Comparison of ENCODE assay signal across 17 mouse cellular contexts in genomic region chr17:49741172-49741571, GRCm38 (mm10).
DNase-seq lines count a peak whose midpoint lies in the region; ATAC-seq and TF ChIP-seq lines count a peak whose summit lies in the region.
"Had no signal": no experiment of that assay in that cellular context is flagged by ENCODE, and none has a peak within 500 bp of the region (broad histone marks: within the 10 kb centered on the region; RNA-seq: fewer than 3 reads in every experiment).

No protein-coding gene starts in this region.

- no peaks in the 10 kb centered on the region; the same call in 1 of the 2 replicates for H3K9me3 ChIP-seq in kidney, embryonic 15.5 days (replicated peaks)
- no peaks in the 10 kb centered on the region for H3K9me3 ChIP-seq in heart, postnatal 0 days (replicated peaks; ENCODE audit: control insufficient read depth, low read length)
- H3K9me3 ChIP-seq in stomach, postnatal 0 days (ENCODE audit: control insufficient read depth, low read length), result no peaks in the 10 kb centered on the region
- H3K9me3 ChIP-seq: forebrain, embryonic 12.5 days; liver, embryonic 15.5 days had no signal

- no peak for ATAC-seq in kidney, embryonic 15.5 days (replicated peaks; ENCODE audit: low FRiP score)
- no peak for ATAC-seq in heart, postnatal 0 days (ENCODE audit: insufficient read depth, low read depth)
- no peak for ATAC-seq in stomach, postnatal 0 days (ENCODE audit: low FRiP score, low TSS enrichment)
- ATAC-seq: activated CD4-positive, CD25-positive, alpha-beta regulatory T cell, adult 4 months had no signal

- no peaks in the 10 kb centered on the region for H3K36me3 ChIP-seq in kidney, embryonic 15.5 days
- no peaks in the 10 kb centered on the region for H3K36me3 ChIP-seq in heart, postnatal 0 days (replicated peaks; ENCODE audit: control insufficient read depth, insufficient read depth, low read length)
- no peaks in the 10 kb centered on the region for H3K36me3 ChIP-seq in stomach, postnatal 0 days (ENCODE audit: control insufficient read depth, insufficient read depth, low read length)
- H3K36me3 ChIP-seq: forebrain, embryonic 12.5 days; hindbrain, embryonic 10.5 days; limb, embryonic 13.5 days; liver, embryonic 15.5 days; midbrain, embryonic 12.5 days had no signal

- no peak overlapping the region for H3K27ac ChIP-seq in kidney, embryonic 15.5 days
- H3K27ac ChIP-seq in heart, postnatal 0 days (ENCODE audit: low read depth), result peak overlapping the region; percentile 83; the same call in 1 of the 2 replicates
- H3K27ac ChIP-seq in stomach, postnatal 0 days (replicated peaks), result no peak overlapping the region
- H3K27ac ChIP-seq: forebrain, embryonic 12.5 days; gastrocnemius, adult 2 months; hindbrain, embryonic 10.5 days; limb, embryonic 13.5 days; liver, embryonic 15.5 days; midbrain, embryonic 12.5 days had no signal

- TF ChIP-seq EP300 in heart, postnatal 0 days (IDR thresholded peaks at IDR 0.05; ENCODE audit: low read depth), result no peak
- no peak for TF ChIP-seq EP300 in stomach, postnatal 0 days (optimal IDR thresholded peaks at IDR 0.05)

- no peak overlapping the region for H3K4me3 ChIP-seq in kidney, embryonic 15.5 days (replicated peaks)
- no peak overlapping the region for H3K4me3 ChIP-seq in heart, postnatal 0 days (ENCODE audit: low read depth, low read length)
- H3K4me3 ChIP-seq in stomach, postnatal 0 days (ENCODE audit: low read depth, low read length), result no peak overlapping the region
- H3K4me3 ChIP-seq: forebrain, embryonic 12.5 days; gastrocnemius, adult 2 months; hindbrain, embryonic 10.5 days; limb, embryonic 13.5 days; liver, embryonic 15.5 days; midbrain, embryonic 12.5 days had no signal

- H3K27me3 ChIP-seq in kidney, embryonic 15.5 days, result no peaks in the 10 kb centered on the region
- H3K27me3 ChIP-seq in heart, postnatal 0 days (ENCODE audit: control insufficient read depth, insufficient read depth, low read length), result no peaks in the 10 kb centered on the region
- H3K27me3 ChIP-seq in stomach, postnatal 0 days (ENCODE audit: control insufficient read depth, insufficient read depth, low read length), result no peaks in the 10 kb centered on the region
- H3K27me3 ChIP-seq: forebrain, embryonic 12.5 days; limb, embryonic 13.5 days; liver, embryonic 15.5 days had no signal

- WGBS in kidney, embryonic 15.5 days, result 79% methylated on average over 4 of the region's 4 CpGs
- 66% methylated on average over 4 of the region's 4 CpGs for WGBS in heart, postnatal 0 days
- WGBS in stomach, postnatal 0 days, result 61% methylated on average over 4 of the region's 4 CpGs

- TF ChIP-seq CTCF in heart, postnatal 0 days (IDR thresholded peaks at IDR 0.05; ENCODE audit: low read depth), result no peak
- TF ChIP-seq CTCF in stomach, postnatal 0 days (IDR thresholded peaks at IDR 0.05; ENCODE audit: low read depth), result no peak

- peaks cover 3% of the 10 kb centered on the region; the same call in 1 of the 2 replicates for H3K4me1 ChIP-seq in kidney, embryonic 15.5 days
- peaks cover 35% of the 10 kb centered on the region for H3K4me1 ChIP-seq in heart, postnatal 0 days (ENCODE audit: control insufficient read depth, insufficient read depth)
- H3K4me1 ChIP-seq in stomach, postnatal 0 days (replicated peaks; ENCODE audit: control insufficient read depth, insufficient read depth), result no peaks in the 10 kb centered on the region
- H3K4me1 ChIP-seq: hindbrain, embryonic 10.5 days; liver, embryonic 15.5 days had no signal

- intact Hi-C loops in heart, postnatal 25 days (cut with DNase I), result no loop called here

- no peak overlapping the region for H3K9ac ChIP-seq in kidney, embryonic 15.5 days
- no peak overlapping the region for H3K9ac ChIP-seq in heart, postnatal 0 days (replicated peaks; ENCODE audit: low read depth, low read length)
- no peak overlapping the region for H3K9ac ChIP-seq in stomach, postnatal 0 days (ENCODE audit: low read length)
- H3K9ac ChIP-seq: forebrain, embryonic 12.5 days; limb, embryonic 13.5 days; liver, embryonic 15.5 days; midbrain, embryonic 12.5 days had no signal

- DNase-seq in adrenal gland, postnatal 10 days, result peak; percentile 24
- no peak for DNase-seq in adrenal gland, adult (ENCODE audit: inconsistent age in 2 of 2, low spot score in 1 of 2)
- peak; percentile 13 to 20 for DNase-seq in heart, adult 9 months (ENCODE audit: low spot score in 2 of 2)
- no peak for DNase-seq in heart, postnatal 25 days (ENCODE audit: low spot score)
- peak; percentile 39 to 44 for DNase-seq in kidney, postnatal 25 days
- peak; percentile 28 for DNase-seq in heart, postnatal 0 days (ENCODE audit: low spot score)
- no peak for DNase-seq in stomach, postnatal 0 days (ENCODE audit: low spot score)
- DNase-seq: cerebellum, adult 2 months; gastrocnemius, adult 2 months; right cerebral cortex, postnatal 4 days had no signal

- H3K4me2 ChIP-seq in kidney, embryonic 15.5 days, result no peak overlapping the region
- H3K4me2 ChIP-seq in heart, postnatal 0 days (ENCODE audit: low read depth, low read length), result no peak overlapping the region
- H3K4me2 ChIP-seq in stomach, postnatal 0 days (replicated peaks; ENCODE audit: low read depth), result no peak overlapping the region
- H3K4me2 ChIP-seq: forebrain, embryonic 12.5 days; limb, embryonic 13.5 days; liver, embryonic 15.5 days; midbrain, embryonic 12.5 days had no signal

Comparison
In these comparisons a context has a peak if more than half of its experiments do, and no peak if none do; other contexts are left out.
1. DNase-seq: peak in adrenal gland, postnatal 10 days (single experiment), heart, adult 9 months (2 of 2), kidney, postnatal 25 days (2 of 2) and heart, postnatal 0 days (single experiment); none in adrenal gland, adult (0 of 2), heart, postnatal 25 days (single experiment) and stomach, postnatal 0 days (single experiment).